Mouse (Mus musculus) heart, embryonic 12.5 days (tissue): ENCODE measurements at regions not wholly inside any gene's neighbourhood (a gene's known extent, or its start where the extent isn't known, plus 50 kb on each side); places are given as distances from the start of the nearest gene placed in this dataset.
A peak's percentile ranks its signal among the peaks of the same experiment; 100 is the strongest.

ENCODE experiments used
- ATAC-seq: fragments of 200-750 bp; cut with Nextera tagmentation; 2 replicates; pipeline ENCODE4 v1.8.0; 2017; ENCODE audit warnings: moderate TSS enrichment, moderate library complexity; ENCODE audit not compliant: insufficient number of reproducible peaks, low FRiP score
- H3K27ac ChIP-seq: fragments of 300-500 bp; sonication (generic); 2 replicates; pipeline ENCODE4 v1.5.1; 2016; ENCODE audit warnings: mild to moderate bottlenecking, moderate library complexity; ENCODE audit not compliant: poor library complexity, severe bottlenecking
- H3K27me3 ChIP-seq: fragments of 300-500 bp; sonication (generic); replicated peaks from 2 replicates; pipeline ENCODE4 v1.6.1; 2016; ENCODE audit warnings: mild to moderate bottlenecking, moderate library complexity
- H3K36me3 ChIP-seq: fragments of 300-500 bp; sonication (generic); 2 replicates; pipeline ENCODE4 v1.6.1; 2016; ENCODE audit warnings: mild to moderate bottlenecking, moderate library complexity
- H3K4me1 ChIP-seq: fragments of 300-500 bp; sonication (generic); replicated peaks from 2 replicates; pipeline ENCODE4 v1.6.1; 2016; ENCODE audit warnings: mild to moderate bottlenecking
- H3K4me2 ChIP-seq: fragments of 300-500 bp; sonication (generic); 2 replicates; pipeline ENCODE4 v1.6.1; 2016; ENCODE audit warnings: mild to moderate bottlenecking, moderate library complexity
- H3K4me3 ChIP-seq: fragments of 300-500 bp; sonication (generic); 2 replicates; pipeline ENCODE4 v1.5.1; 2016; ENCODE audit warnings: mild to moderate bottlenecking
- H3K9ac ChIP-seq: fragments of 300-500 bp; sonication (generic); 2 replicates; pipeline ENCODE4 v1.6.1; 2016; ENCODE audit warnings: mild to moderate bottlenecking, moderate library complexity
- H3K9me3 ChIP-seq: fragments of 300-500 bp; sonication (generic); replicated peaks from 2 replicates; pipeline ENCODE4 v1.6.1; 2016; ENCODE audit warnings: mild to moderate bottlenecking, moderate library complexity
- WGBS: fragments of 180-500 bp; shearing (Covaris S2); methylation state at CpG from one replicate; pipeline ENCODE4 v1.1.7; 2016; 5-methylcytosine and 5-hydroxymethylcytosine counted together

DNA sequence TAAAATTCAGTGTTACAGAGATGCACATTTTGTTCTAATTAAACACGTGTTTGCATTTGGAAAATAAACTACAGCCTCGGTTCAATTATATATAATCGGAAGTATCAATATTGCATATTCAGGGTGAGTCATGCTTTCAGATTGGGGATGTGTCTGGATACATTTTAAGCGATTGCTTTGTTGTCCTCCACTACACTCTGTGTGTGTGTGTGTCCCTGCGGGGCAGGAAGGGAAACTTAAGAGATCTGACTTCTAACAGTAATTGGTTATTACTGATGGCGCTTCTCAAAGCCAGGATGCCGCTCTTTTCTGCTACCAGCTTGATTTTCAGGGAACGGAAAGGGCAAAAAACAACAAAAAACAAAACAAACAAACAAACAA, 409.3 kb downstream of the Rnd3 start:
- Histone ChIP-seq H3K27ac (no peak overlapping the region), H3K36me3 (no peaks in the 10 kb centered on the region), H3K4me3 (no peak overlapping the region), H3K27me3 (0 out of 2 replicates have a peak, but pooled peaks cover 4% of the 10 kb centered on the region), H3K9ac (no peak overlapping the region), H3K4me2 (no peak overlapping the region), H3K4me1 (no peaks in the 10 kb centered on the region), H3K9me3 (no peaks in the 10 kb centered on the region)
- no peak for ATAC-seq
- WGBS: 79% methylated on average over 8 of the region's 8 CpGs

GRCm38 (mm10) chr2:50738936-50739598, 409.8 kb downstream of the Rnd3 start:
- Histone ChIP-seq H3K27me3 (0 out of 2 replicates have a peak, but pooled peaks cover 4% of the 10 kb centered on the region), H3K36me3 (no peaks in the 10 kb centered on the region), H3K4me2 (no peak overlapping the region), H3K9ac (no peak overlapping the region), H3K9me3 (no peaks in the 10 kb centered on the region), H3K4me1 (no peaks in the 10 kb centered on the region), H3K27ac (no peak overlapping the region), H3K4me3 (no peak overlapping the region)
- no peak for ATAC-seq
- 76% methylated on average over 8 of the region's 8 CpGs for WGBS

DNA sequence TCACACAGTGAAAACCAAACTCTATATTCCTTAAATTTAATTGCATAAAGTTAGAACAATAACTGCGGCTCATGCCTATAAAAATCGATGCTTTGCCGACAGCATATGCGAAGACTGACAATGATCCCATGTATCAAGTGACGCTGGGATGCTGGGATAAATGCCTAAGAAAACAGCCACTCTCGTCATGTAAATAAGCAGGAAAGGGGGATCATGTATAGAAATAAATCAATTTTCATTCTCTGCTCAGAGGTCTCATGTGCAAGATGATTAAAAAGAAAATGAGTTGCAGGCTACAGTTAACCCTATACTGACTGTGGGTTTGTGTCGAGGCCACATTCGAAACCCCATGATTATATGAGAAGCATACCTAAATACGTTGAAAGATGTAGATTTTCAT, 411.2 kb downstream of the Rnd3 start:
- WGBS: 87% methylated on average over 9 of the region's 9 CpGs
- Histone ChIP-seq H3K4me1 (no peaks in the 10 kb centered on the region), H3K4me3 (no peak overlapping the region), H3K9me3 (no peaks in the 10 kb centered on the region), H3K36me3 (no peaks in the 10 kb centered on the region), H3K27me3 (0 out of 2 replicates have a peak, but pooled peaks cover 4% of the 10 kb centered on the region), H3K27ac (no peak overlapping the region), H3K9ac (no peak overlapping the region), H3K4me2 (no peak overlapping the region)
- ATAC-seq: no peak

GRCm38 (mm10) chr2:50735029-50735428, 413.9 kb downstream of the Rnd3 start:
- ATAC-seq: no peak

DNA sequence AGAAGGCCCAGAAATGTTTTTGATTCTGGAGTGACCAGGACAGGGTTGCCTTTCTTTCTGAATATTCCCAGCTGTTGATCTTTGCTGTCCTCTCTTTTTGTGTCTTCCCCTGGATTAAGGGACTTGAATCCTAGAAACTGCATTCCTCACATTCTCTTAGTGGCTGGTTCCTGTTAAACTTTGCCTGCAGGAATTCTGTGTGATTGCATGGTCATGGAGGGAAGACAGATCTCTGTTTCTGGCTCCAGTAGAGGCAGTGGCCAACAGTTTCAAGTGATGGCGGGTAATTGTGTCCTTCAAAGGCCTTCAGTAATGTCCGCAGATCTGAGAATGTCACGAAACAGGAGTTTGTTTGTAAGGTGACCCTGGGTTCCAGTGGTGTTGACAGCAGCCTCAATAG, 410.1 kb upstream of the Mmadhc start:
- H3K36me3 ChIP-seq: no peaks in the 10 kb centered on the region
- no peaks in the 10 kb centered on the region for H3K27me3 ChIP-seq
- no peak overlapping the region for H3K4me3 ChIP-seq
- no peak overlapping the region for H3K9ac ChIP-seq
- no peak for ATAC-seq
- H3K4me2 ChIP-seq: no peak overlapping the region
- WGBS: 10% methylated on average over 3 of the region's 3 CpGs
- peak overlapping the region; percentile 66 for H3K27ac ChIP-seq
- H3K9me3 ChIP-seq: no peaks in the 10 kb centered on the region
- peaks cover 15% of the 10 kb centered on the region for H3K4me1 ChIP-seq

More at GRCm38 (mm10) chr2:50735029-50735428, 413.9 kb downstream of the Rnd3 start:
- Histone ChIP-seq H3K4me3 (no peak overlapping the region), H3K27me3 (no peaks in the 10 kb centered on the region), H3K36me3 (no peaks in the 10 kb centered on the region), H3K27ac (no peak overlapping the region), H3K9ac (no peak overlapping the region), H3K9me3 (no peaks in the 10 kb centered on the region), H3K4me2 (no peak overlapping the region), H3K4me1 (no peaks in the 10 kb centered on the region)
- WGBS: 62% methylated on average over 11 of the region's 11 CpGs

GRCm38 (mm10) chr2:50704297-50704696, 407.7 kb upstream of the Mmadhc start:
- 29% methylated on average over 3 of the region's 3 CpGs for WGBS
- no peak overlapping the region for H3K9ac ChIP-seq
- H3K4me1 ChIP-seq: peaks cover 15% of the 10 kb centered on the region
- no peaks in the 10 kb centered on the region for H3K27me3 ChIP-seq
- H3K36me3 ChIP-seq: no peaks in the 10 kb centered on the region
- H3K27ac ChIP-seq: no peak overlapping the region
- peak; percentile 75; the same call in 1 of the 2 replicates for ATAC-seq
- no peak overlapping the region for H3K4me2 ChIP-seq
- H3K4me3 ChIP-seq: no peak overlapping the region
- no peaks in the 10 kb centered on the region for H3K9me3 ChIP-seq

DNA sequence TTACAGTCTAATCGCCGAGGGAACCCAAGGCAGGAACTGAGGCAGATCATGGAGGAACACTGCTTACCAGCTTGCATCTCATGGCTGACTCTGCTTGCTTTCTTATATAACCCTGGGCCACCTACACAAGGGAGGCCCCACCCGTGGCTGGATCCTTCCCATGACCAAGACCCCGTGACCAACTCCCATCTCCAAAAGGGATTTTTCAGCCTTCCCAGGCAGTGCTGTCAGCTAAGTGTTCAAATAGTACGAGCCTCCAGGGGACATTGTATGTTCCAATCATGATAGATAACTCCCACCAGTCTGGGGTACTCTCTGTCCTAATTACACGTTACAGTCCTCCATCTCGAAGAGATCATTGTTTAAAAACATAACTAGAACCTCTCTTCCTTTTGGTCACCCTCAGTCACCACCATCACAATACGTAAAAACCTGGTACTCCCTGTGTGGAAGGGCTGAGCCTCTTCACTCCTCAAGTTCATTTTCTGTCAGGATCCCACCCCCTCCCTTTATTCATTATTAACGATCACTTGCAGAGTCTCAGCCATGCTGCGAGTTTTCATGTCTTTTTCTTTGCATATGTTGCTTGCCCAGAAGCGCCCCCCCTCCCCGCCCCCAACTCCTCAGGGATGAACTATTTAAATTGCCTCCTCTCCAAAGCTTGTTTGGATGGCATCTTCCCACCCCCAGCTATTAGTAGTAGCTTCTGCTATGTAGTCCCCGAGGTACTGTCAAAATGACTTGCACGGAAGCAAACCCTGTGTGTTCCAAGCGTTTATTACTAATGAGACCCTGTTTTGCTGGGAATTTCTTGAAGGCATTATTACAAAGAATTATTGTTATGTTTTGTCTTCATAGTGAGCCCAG, 406.2 kb upstream of the Mmadhc start:
- Histone ChIP-seq H3K4me2 (no peak overlapping the region), H3K4me1 (peaks cover 14% of the 10 kb centered on the region), H3K36me3 (no peaks in the 10 kb centered on the region), H3K4me3 (no peak overlapping the region), H3K9ac (no peak overlapping the region), H3K9me3 (no peaks in the 10 kb centered on the region), H3K27me3 (no peaks in the 10 kb centered on the region), H3K27ac (no peak overlapping the region)
- ATAC-seq: no peak
- 80% methylated on average over 15 of the region's 15 CpGs for WGBS

GRCm38 (mm10) chr2:50698841-50699240, 402.2 kb upstream of the Mmadhc start:
- no peak overlapping the region for H3K9ac ChIP-seq
- no peaks in the 10 kb centered on the region for H3K36me3 ChIP-seq
- no peak overlapping the region for H3K27ac ChIP-seq
- no peak for ATAC-seq
- H3K27me3 ChIP-seq: no peaks in the 10 kb centered on the region
- H3K4me3 ChIP-seq: no peak overlapping the region
- H3K4me2 ChIP-seq: no peak overlapping the region
- H3K4me1 ChIP-seq: peaks cover 4% of the 10 kb centered on the region
- H3K9me3 ChIP-seq: no peaks in the 10 kb centered on the region
- 65% methylated on average over 6 of the region's 6 CpGs for WGBS

DNA sequence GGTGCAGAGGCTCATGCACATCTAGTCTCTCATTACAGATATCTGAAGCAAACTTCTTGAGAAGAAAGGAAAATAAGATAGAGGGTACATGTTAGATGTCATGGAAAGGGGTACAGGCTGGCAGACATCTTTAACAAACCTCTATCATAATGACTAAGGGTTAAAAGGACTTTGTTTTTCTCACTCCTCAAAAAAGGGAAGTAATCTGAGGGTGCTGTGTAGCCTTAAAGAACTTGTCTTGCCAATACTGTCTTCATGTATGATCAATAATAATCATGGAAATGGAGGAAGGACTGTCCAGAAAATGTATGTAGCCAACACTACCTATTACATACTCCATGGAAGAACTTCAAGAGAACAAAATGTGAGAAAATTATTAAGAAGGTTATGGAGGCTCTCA, 400.0 kb upstream of the Mmadhc start:
- H3K9me3 ChIP-seq: no peaks in the 10 kb centered on the region
- H3K9ac ChIP-seq: no peak overlapping the region
- no peaks in the 10 kb centered on the region for H3K27me3 ChIP-seq
- no peaks in the 10 kb centered on the region for H3K36me3 ChIP-seq
- H3K27ac ChIP-seq: no peak overlapping the region
- no peak overlapping the region for H3K4me2 ChIP-seq
- no peak overlapping the region for H3K4me3 ChIP-seq
- H3K4me1 ChIP-seq: peaks cover 4% of the 10 kb centered on the region
- no peak for ATAC-seq

GRCm38 (mm10) chr2:50694849-50695248, 398.2 kb upstream of the Mmadhc start:
- no peak overlapping the region for H3K4me2 ChIP-seq
- H3K27me3 ChIP-seq: no peaks in the 10 kb centered on the region
- H3K9ac ChIP-seq: no peak overlapping the region
- no peak overlapping the region for H3K4me3 ChIP-seq
- WGBS: 53% methylated on average over 2 of the region's 2 CpGs
- peaks cover 9% of the 10 kb centered on the region for H3K4me1 ChIP-seq
- no peaks in the 10 kb centered on the region for H3K36me3 ChIP-seq
- H3K9me3 ChIP-seq: no peaks in the 10 kb centered on the region
- ATAC-seq: no peak
- no peak overlapping the region for H3K27ac ChIP-seq

GRCm38 (mm10) chr2:50693784-50694350, 397.3 kb upstream of the Mmadhc start:
- peaks cover 9% of the 10 kb centered on the region for H3K4me1 ChIP-seq
- H3K4me2 ChIP-seq: no peak overlapping the region
- H3K27me3 ChIP-seq: no peaks in the 10 kb centered on the region
- H3K36me3 ChIP-seq: no peaks in the 10 kb centered on the region
- WGBS: 85% methylated on average over 7 of the region's 7 CpGs
- no peaks in the 10 kb centered on the region for H3K9me3 ChIP-seq
- H3K9ac ChIP-seq: no peak overlapping the region
- H3K4me3 ChIP-seq: no peak overlapping the region
- ATAC-seq: no peak
- H3K27ac ChIP-seq: no peak overlapping the region
